In genomic region chr3:157208966-157209365, GRCm38 (mm10) we compare ENCODE assay signal across 11 mouse cellular contexts.
A peak's percentile ranks its signal among the peaks of the same experiment; 100 is the strongest.
DNase-seq lines count a peak whose midpoint lies in the region; ATAC-seq and TF ChIP-seq lines count a peak whose summit lies in the region.
"Had no signal": no experiment of that assay in that cellular context is flagged by ENCODE, and none has a peak within 500 bp of the region (broad histone marks: within the 10 kb centered on the region; RNA-seq: fewer than 3 reads in every experiment).

No protein-coding gene starts in this region.

- WGBS in heart, postnatal 0 days, result 50% methylated on average over 1 of the region's 1 CpGs
- whole genome bisulfite sequencing in heart, embryonic 11.5 days (ENCODE audit: insufficient replicate concordance), result 24% methylated on average over 1 of the region's 1 CpGs

- no peak for TF ChIP-seq CTCF in heart, postnatal 0 days (IDR thresholded peaks at IDR 0.05; ENCODE audit: low read depth)

- intact Hi-C loops in heart, postnatal 10 days (cut with DNase I), result no loop called here

- H3K9ac ChIP-seq in heart, postnatal 0 days (replicated peaks; ENCODE audit: low read depth, low read length), result no peak overlapping the region
- no peak overlapping the region for H3K9ac ChIP-seq in heart, embryonic 11.5 days (ENCODE audit: low read depth, low read length)
- H3K9ac ChIP-seq: liver, embryonic 15.5 days had no signal

- H3K9me3 ChIP-seq in heart, postnatal 0 days (replicated peaks; ENCODE audit: control insufficient read depth, low read length), result no peaks in the 10 kb centered on the region
- no peaks in the 10 kb centered on the region for H3K9me3 ChIP-seq in heart, embryonic 11.5 days (replicated peaks; ENCODE audit: control insufficient read depth, low read length)
- H3K9me3 ChIP-seq: liver, embryonic 15.5 days had no signal

- no peaks in the 10 kb centered on the region for H3K4me1 ChIP-seq in heart, postnatal 0 days (ENCODE audit: control insufficient read depth, insufficient read depth)
- H3K4me1 ChIP-seq in heart, embryonic 11.5 days (ENCODE audit: control insufficient read depth, insufficient read depth, low read length), result no peaks in the 10 kb centered on the region
- H3K4me1 ChIP-seq: liver, embryonic 15.5 days had no signal

- no peak overlapping the region for H3K4me3 ChIP-seq in heart, postnatal 0 days (ENCODE audit: low read depth, low read length)
- H3K4me3 ChIP-seq in heart, embryonic 11.5 days (ENCODE audit: low read depth, low read length), result no peak overlapping the region
- H3K4me3 ChIP-seq: liver, embryonic 15.5 days had no signal

- no peak overlapping the region for H3K4me2 ChIP-seq in heart, postnatal 0 days (ENCODE audit: low read depth, low read length)
- H3K4me2 ChIP-seq in heart, embryonic 11.5 days, result no peak overlapping the region
- H3K4me2 ChIP-seq: liver, embryonic 15.5 days had no signal

- H3K27me3 ChIP-seq in heart, postnatal 0 days (ENCODE audit: control insufficient read depth, insufficient read depth, low read length), result no peaks in the 10 kb centered on the region
- H3K27me3 ChIP-seq in heart, embryonic 11.5 days (ENCODE audit: control insufficient read depth, insufficient read depth, low read length), result no peaks in the 10 kb centered on the region
- H3K27me3 ChIP-seq: liver, embryonic 15.5 days had no signal

- DNase-seq in heart, postnatal 0 days (ENCODE audit: low spot score), result peak; percentile 5
- peak; percentile 60 to 64 for DNase-seq in right cerebral cortex, postnatal 10 days (ENCODE audit: low spot score in 2 of 2)
- DNase-seq in right cerebral cortex, adult 18-20 months, result no peak
- DNase-seq in heart, postnatal 10 days, result peak; percentile 20 to 34
- no peak for DNase-seq in spleen, postnatal 4 days (ENCODE audit: low spot score in 2 of 2)
- no peak for DNase-seq in ovary, adult 18-20 months (ENCODE audit: low spot score)
- DNase-seq: right cerebral cortex, postnatal 4 days; thymus, postnatal 25 days had no signal

- no peak overlapping the region for H3K27ac ChIP-seq in heart, postnatal 0 days (ENCODE audit: low read depth)
- no peak overlapping the region for H3K27ac ChIP-seq in heart, embryonic 11.5 days (ENCODE audit: low read depth, low read length)
- H3K27ac ChIP-seq: liver, embryonic 15.5 days had no signal

- H3K36me3 ChIP-seq in heart, postnatal 0 days (replicated peaks; ENCODE audit: control insufficient read depth, insufficient read depth, low read length), result no peaks in the 10 kb centered on the region
- no peaks in the 10 kb centered on the region for H3K36me3 ChIP-seq in heart, embryonic 11.5 days (ENCODE audit: control insufficient read depth, insufficient read depth, low read length)
- H3K36me3 ChIP-seq: liver, embryonic 15.5 days had no signal

- no peak for ATAC-seq in heart, postnatal 0 days (ENCODE audit: insufficient read depth, low read depth)
- ATAC-seq in heart, embryonic 11.5 days (replicated peaks; ENCODE audit: insufficient number of reproducible peaks, low FRiP score, low TSS enrichment), result no peak
- ATAC-seq: intestine, embryonic 16.5 days had no signal

- TF ChIP-seq EP300 in heart, postnatal 0 days (IDR thresholded peaks at IDR 0.05; ENCODE audit: low read depth), result no peak

Comparison
In these comparisons a context has a peak if more than half of its experiments do, and no peak if none do; other contexts are left out.
1. DNase-seq: peak in heart, postnatal 0 days (single experiment), right cerebral cortex, postnatal 10 days (2 of 2) and heart, postnatal 10 days (2 of 2); none in right cerebral cortex, adult 18-20 months (single experiment), spleen, postnatal 4 days (0 of 2) and ovary, adult 18-20 months (single experiment).